Mouse (Mus musculus) hindbrain, embryonic 16.5 days (tissue): ENCODE data around the gene Gm16253. TPM values are rescaled to one million over a fixed set of nuclear protein-coding genes. Genes with fewer than 3 reads are reported as not detected.

Experiments used
- ATAC-seq: fragments of 200-750 bp; cut with Nextera tagmentation; 2 replicates; pipeline ENCODE4 v1.8.0; 2017; ENCODE audit warnings: moderate TSS enrichment, moderate library complexity
- H3K27ac ChIP-seq: fragments of 300-500 bp; sonication (generic); 2 replicates; pipeline ENCODE4 v1.5.1; 2014; ENCODE audit warnings: low read depth, mild to moderate bottlenecking, control low read depth, low read length, moderate library complexity
- H3K27me3 ChIP-seq: fragments of 300-500 bp; sonication (generic); replicated peaks from 2 replicates; pipeline ENCODE4 v1.6.1; 2014; ENCODE audit warnings: low read length; ENCODE audit not compliant: control insufficient read depth, insufficient read depth
- H3K36me3 ChIP-seq: fragments of 300-500 bp; sonication (generic); 2 replicates; pipeline ENCODE4 v1.6.1; 2014; ENCODE audit warnings: mild to moderate bottlenecking, low read length, moderate library complexity, mixed read lengths; ENCODE audit not compliant: control insufficient read depth, insufficient read depth
- H3K4me1 ChIP-seq: fragments of 300-500 bp; sonication (generic); 2 replicates; pipeline ENCODE4 v1.6.1; 2014; ENCODE audit warnings: low read depth, low read length; ENCODE audit not compliant: control insufficient read depth, insufficient read depth
- H3K4me2 ChIP-seq: fragments of 300-500 bp; sonication (generic); 2 replicates; pipeline ENCODE4 v1.6.1; 2014; ENCODE audit warnings: mild to moderate bottlenecking, low read length, control low read depth, moderate library complexity
- H3K4me3 ChIP-seq: fragments of 300-500 bp; sonication (generic); 2 replicates; pipeline ENCODE4 v1.5.1; 2014; ENCODE audit warnings: mild to moderate bottlenecking, low read length, control low read depth, moderate library complexity
- H3K9ac ChIP-seq: fragments of 300-500 bp; sonication (generic); 2 replicates; pipeline ENCODE4 v1.6.1; 2014; ENCODE audit warnings: low read depth, mild to moderate bottlenecking, control low read depth, low read length, moderate library complexity
- H3K9me3 ChIP-seq: fragments of 300-500 bp; sonication (generic); 2 replicates; pipeline ENCODE4 v1.6.1; 2014; ENCODE audit warnings: mild to moderate bottlenecking, low read length, moderate library complexity; ENCODE audit not compliant: control insufficient read depth
- WGBS: fragments of 180-500 bp; shearing (Covaris S2); extraction: QIAGEN DNeasy Blood & Tissue Kit; methylation state at CpG from one replicate; pipeline ENCODE4 v1.1.7; 2014; 5-methylcytosine and 5-hydroxymethylcytosine counted together
- polyA plus RNA-seq: library from polyadenylated mRNA; unstranded; fragments of >200 nt; fragmentation: Nextera tagmentation; extraction: Ambion mirVana; gene quantifications from 2 replicates; pipeline ENCODE4 v1.2.1, GENCODE M21; 2015

Gm16253 gene
- 1.0 and 1.9 TPM in 2 replicates for polyA plus RNA-seq

DNA sequence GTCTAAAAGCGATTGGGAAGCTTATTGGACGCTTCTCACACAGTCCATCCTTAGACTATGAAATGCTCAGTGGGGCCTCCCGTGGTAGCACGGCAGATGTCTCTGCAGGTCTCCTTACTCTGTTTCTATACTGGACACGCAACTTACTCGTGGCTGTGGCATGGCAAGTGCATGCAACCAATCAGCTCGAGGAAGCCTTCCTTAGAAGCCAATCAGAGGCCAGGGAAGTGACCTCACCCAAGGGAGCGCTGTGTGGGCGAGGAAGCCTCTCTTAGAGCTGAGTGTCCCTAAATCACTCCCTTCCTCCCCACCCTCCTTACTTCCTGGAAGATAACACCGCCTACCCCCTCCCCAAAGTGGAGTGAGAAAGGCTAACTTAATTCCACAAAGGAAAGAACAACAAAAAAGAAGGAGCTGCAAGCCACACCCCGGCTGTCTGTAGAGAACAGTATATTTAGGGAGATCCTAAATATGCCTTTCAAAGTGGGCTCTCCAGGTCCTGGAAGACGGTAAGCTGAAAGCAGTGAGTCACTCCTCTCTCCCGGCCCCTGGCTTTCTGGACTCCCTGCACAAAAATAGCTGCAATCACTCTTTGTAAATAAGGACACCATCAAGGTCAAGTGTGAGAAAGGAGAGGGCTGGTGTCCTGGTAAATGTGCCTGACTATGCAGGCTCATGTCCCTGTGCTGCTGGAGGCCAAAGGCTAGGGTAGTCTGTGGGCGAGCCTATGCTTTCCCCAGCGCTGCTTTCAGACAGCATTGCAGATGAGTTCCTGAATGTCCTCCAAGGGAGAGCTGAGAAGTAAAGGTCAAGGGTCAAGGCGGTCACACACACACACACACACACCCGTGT is at the start of gene Gm16253:
Gene Gm16253, plus strand, starts transcription at position 295 of the 852 bp plus-strand sequence.
- peak within 1 kb of the TSS; percentile 43 for H3K4me2 ChIP-seq
- H3K4me1 ChIP-seq, result peaks cover 7% of the 10 kb centered on the region
- H3K9ac ChIP-seq, result no peak within 1 kb of the TSS; the same call in 1 of the 2 replicates
- H3K27ac ChIP-seq, result peak within 1 kb of the TSS; percentile 70
- no peaks in the 10 kb centered on the region for H3K36me3 ChIP-seq
- H3K4me3 ChIP-seq, result peak within 1 kb of the TSS; percentile 15; the same call in 1 of the 2 replicates
- peak; percentile 88 for ATAC-seq
- H3K9me3 ChIP-seq, result no peaks in the 10 kb centered on the region
- 27% methylated on average over 17 of the region's 17 CpGs for WGBS
- no peaks in the 10 kb centered on the region for H3K27me3 ChIP-seq

DNA sequence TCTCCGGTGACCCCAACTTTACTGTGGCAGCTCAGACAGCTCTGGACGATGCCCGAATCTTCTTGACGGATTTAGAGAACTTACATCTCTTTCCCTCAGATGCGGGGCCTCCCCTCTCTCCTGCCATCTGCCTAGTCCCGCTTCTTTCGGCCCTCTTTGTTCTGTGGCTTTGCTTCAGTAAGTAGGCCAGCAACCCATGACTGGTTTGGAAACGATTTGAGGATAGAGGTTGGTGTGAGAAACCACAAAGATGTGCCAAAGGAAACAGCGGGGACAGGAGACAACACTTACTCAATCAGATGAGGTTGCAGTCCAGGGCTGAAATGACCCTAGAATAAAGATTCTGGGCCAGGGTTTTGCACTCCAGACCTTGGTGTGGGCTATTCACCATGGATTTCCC is 48.3 kb upstream of the Gm16253 start:
- Histone ChIP-seq H3K36me3 (no peaks in the 10 kb centered on the region), H3K9me3 (no peaks in the 10 kb centered on the region), H3K4me2 (no peak overlapping the region), H3K9ac (no peak overlapping the region), H3K4me3 (no peak overlapping the region), H3K27ac (no peak overlapping the region), H3K27me3 (peaks cover 19% of the 10 kb centered on the region), H3K4me1 (peaks cover 10% of the 10 kb centered on the region)
- ATAC-seq, result no peak
- WGBS, result 52% methylated on average over 9 of the region's 9 CpGs

DNA sequence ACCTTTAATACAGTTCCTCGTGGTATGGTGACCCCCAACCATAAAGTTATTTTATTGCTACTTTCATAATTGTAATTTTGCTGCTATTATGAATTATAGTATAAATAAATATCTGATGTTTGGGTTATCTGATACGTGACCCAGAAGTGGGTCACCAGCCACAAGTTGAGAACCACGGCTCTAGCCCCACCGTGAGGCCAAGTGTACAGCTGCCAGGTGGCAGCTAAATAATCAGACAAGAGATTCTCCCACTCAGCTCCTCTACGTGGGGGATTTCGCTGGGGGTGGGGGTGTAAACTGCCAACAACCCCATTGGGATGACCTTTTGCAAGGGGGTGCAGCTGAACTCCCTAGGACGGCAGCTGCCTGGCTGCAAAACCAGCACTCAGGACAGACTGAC is 44.7 kb upstream of the Gm16253 start:
- Histone ChIP-seq H3K36me3 (no peaks in the 10 kb centered on the region), H3K27ac (no peak overlapping the region), H3K9me3 (no peaks in the 10 kb centered on the region), H3K4me3 (no peak overlapping the region), H3K4me1 (peaks cover 7% of the 10 kb centered on the region), H3K27me3 (peaks cover 8% of the 10 kb centered on the region), H3K4me2 (no peak overlapping the region), H3K9ac (no peak overlapping the region)
- 72% methylated on average over 7 of the region's 7 CpGs for WGBS
- ATAC-seq, result no peak

DNA sequence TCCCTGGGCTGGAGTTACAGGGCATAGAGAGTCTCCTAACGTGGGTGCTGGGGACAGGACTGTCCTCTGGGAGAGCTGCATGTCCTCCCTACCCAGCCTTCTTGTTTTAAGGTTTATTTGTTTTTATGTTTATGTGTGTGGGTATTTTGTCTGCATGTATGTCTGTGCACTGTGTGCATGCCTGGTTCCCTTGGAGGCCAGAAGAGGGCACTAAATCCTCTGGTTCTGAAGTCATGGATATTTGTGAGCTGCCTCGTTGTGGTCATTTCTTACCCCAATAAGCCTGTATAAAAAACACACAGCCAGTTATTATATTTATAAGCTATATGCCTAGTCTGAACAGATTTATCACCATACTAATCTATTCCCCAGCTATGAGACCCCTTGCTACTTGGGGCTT is 42.5 kb upstream of the Gm16253 start:
- no peak for ATAC-seq
- 71% methylated on average over 2 of the region's 2 CpGs for WGBS

DNA sequence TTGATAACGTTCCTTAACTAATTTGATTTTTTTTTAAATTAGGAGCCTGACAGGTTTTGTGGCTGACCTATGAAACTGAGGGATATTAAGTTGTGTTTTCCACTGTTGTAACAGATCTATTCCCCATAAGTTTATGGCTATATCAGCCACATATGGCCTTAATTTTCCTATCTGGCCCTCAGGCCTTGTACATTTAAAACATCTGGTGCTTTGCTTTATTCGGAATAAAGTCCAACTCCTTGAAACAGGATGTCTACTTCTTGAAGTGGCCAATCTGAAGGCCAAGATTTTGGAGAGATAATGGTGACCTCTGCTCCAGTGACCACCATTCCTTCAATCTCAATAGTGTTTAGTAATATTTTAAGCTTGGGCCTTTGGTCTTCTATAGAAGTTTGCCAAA is 37.5 kb upstream of the Gm16253 start:
- Histone ChIP-seq H3K27ac (no peak overlapping the region), H3K4me3 (no peak overlapping the region), H3K9me3 (no peaks in the 10 kb centered on the region), H3K4me2 (no peak overlapping the region), H3K9ac (no peak overlapping the region), H3K36me3 (no peaks in the 10 kb centered on the region), H3K27me3 (no peaks in the 10 kb centered on the region), H3K4me1 (no peaks in the 10 kb centered on the region)
- no peak for ATAC-seq
- 80% methylated on average over 2 of the region's 2 CpGs for WGBS

More for the DNA sequence above, 42.5 kb upstream of the Gm16253 start:
- no peak overlapping the region for H3K4me2 ChIP-seq
- H3K27me3 ChIP-seq, result no peaks in the 10 kb centered on the region
- H3K9me3 ChIP-seq, result no peaks in the 10 kb centered on the region
- no peak overlapping the region for H3K9ac ChIP-seq
- no peaks in the 10 kb centered on the region for H3K4me1 ChIP-seq
- no peak overlapping the region for H3K27ac ChIP-seq
- H3K4me3 ChIP-seq, result no peak overlapping the region
- H3K36me3 ChIP-seq, result no peaks in the 10 kb centered on the region

DNA sequence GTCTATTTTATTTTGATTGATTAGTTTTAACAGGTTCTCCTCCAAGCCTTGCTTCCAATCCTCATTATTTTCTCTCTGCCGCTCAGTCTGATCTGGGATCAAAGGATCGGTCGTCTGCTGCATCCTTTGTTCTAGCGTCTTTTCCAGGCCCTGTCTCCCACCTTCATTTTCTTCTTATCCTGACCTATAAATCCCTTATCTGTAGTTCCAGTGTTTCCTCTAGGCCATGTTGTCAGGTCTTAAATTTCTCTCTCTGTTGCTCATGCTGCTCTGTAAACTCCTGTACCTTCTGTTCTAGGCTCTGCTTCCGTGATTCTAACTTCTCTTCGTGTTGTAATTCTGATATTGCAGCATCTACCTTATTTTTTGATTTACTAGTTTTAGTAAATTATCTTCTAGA is 36.0 kb upstream of the Gm16253 start:
- no peak overlapping the region for H3K4me3 ChIP-seq
- H3K27me3 ChIP-seq, result no peaks in the 10 kb centered on the region
- no peaks in the 10 kb centered on the region for H3K9me3 ChIP-seq
- no peak overlapping the region for H3K27ac ChIP-seq
- no peaks in the 10 kb centered on the region for H3K4me1 ChIP-seq
- no peaks in the 10 kb centered on the region for H3K36me3 ChIP-seq
- 50% methylated on average over 6 of the region's 6 CpGs for WGBS
- no peak overlapping the region for H3K4me2 ChIP-seq
- no peak for ATAC-seq
- H3K9ac ChIP-seq, result no peak overlapping the region

DNA sequence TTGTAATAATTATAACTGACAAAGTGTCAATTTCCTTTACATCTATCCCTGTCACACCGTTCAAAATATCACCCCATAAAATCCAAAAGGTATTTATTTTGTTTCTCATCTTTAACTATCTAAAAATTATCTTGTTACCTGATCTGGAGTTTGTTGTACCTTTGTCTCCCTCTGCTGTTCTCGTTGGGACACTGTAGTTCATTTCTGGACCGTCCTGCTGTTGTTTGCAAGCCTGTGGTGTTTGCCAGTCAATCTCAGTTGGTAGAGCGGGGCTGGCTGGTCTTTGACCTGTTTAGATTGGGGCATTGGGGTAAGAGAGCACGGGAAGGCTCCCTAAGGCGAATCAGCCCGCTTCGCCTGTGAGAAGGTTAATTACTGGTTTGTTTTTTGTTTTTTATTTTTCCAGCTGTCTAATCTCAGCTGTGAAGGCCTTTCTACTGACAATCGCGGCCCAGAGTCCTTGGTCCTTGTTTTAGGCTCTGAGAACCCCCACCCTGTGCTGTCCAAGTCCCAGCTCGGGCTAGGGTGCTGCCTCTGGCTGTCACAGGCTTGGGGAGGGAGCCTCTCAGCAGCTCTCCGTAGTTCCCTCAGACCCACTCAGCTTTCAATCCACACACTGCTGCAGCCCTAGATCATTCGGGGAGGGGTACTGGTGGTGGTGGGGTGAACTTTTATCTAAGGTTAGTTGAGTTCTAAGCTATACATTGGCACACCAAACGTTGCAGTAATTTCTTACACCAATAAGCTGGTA is 35.3 kb upstream of the Gm16253 start:
- Histone ChIP-seq H3K4me1 (no peaks in the 10 kb centered on the region), H3K9ac (no peak overlapping the region), H3K27ac (no peak overlapping the region), H3K4me3 (no peak overlapping the region), H3K27me3 (0 out of 2 replicates have a peak, but pooled peaks cover 2% of the 10 kb centered on the region), H3K9me3 (no peaks in the 10 kb centered on the region), H3K36me3 (no peaks in the 10 kb centered on the region), H3K4me2 (no peak overlapping the region)
- WGBS, result 22% methylated on average over 14 of the region's 14 CpGs
- 0 out of 2 replicates have a peak, but pooled peaks have one; percentile 48 for ATAC-seq

DNA sequence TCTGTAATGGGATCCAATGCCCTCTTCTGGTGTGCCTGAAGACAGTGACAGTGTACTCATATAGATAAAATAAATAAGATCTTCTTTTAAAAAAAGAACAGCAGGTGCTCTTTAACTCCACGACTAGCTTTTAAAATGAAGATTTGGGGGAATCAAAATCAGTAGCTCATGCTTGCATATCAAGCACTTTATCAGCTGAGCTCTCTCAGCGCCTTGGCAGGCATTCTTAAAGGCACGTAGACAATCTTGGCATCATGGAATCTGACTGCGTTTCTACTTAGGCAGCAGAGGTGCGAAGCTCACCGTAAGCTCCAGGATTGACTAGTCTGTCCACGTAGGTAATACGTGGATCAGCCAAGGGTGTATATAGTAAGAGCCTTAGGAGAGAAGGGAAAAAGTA is 34.2 kb upstream of the Gm16253 start:
- H3K27ac ChIP-seq, result no peak overlapping the region
- H3K36me3 ChIP-seq, result no peaks in the 10 kb centered on the region
- 80% methylated on average over 8 of the region's 8 CpGs for WGBS
- no peaks in the 10 kb centered on the region for H3K4me1 ChIP-seq
- no peak overlapping the region for H3K9ac ChIP-seq
- H3K4me3 ChIP-seq, result no peak overlapping the region
- H3K4me2 ChIP-seq, result no peak overlapping the region
- 0 out of 2 replicates have a peak, but pooled peaks cover 2% of the 10 kb centered on the region for H3K27me3 ChIP-seq
- H3K9me3 ChIP-seq, result no peaks in the 10 kb centered on the region
- no peak for ATAC-seq

DNA sequence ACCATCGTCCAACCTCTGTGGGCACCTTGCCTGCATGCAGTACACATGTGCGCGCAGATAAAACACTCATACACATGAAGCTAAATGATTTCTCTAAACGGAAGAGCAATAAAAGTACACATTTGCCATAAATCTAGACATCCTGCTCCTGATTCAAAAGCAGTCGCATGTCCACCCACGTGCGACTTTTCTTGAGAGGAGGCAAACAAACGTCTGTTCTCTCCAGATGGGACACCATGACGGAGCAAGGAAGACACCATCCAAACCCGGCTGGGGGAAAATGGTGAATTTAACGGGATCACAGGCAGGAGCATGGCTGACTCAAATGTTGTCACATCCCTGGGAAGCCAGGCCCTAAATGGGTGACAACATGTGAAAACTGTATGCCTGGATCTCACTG is 33.4 kb upstream of the Gm16253 start:
- Histone ChIP-seq H3K27ac (no peak overlapping the region), H3K9ac (no peak overlapping the region), H3K4me3 (no peak overlapping the region), H3K27me3 (0 out of 2 replicates have a peak, but pooled peaks cover 2% of the 10 kb centered on the region), H3K4me1 (no peaks in the 10 kb centered on the region), H3K36me3 (no peaks in the 10 kb centered on the region), H3K9me3 (no peaks in the 10 kb centered on the region), H3K4me2 (no peak overlapping the region)
- WGBS, result 86% methylated on average over 11 of the region's 11 CpGs
- no peak for ATAC-seq
